8 mouse cellular contexts compared by ENCODE assay signal in the genomic region with DNA sequence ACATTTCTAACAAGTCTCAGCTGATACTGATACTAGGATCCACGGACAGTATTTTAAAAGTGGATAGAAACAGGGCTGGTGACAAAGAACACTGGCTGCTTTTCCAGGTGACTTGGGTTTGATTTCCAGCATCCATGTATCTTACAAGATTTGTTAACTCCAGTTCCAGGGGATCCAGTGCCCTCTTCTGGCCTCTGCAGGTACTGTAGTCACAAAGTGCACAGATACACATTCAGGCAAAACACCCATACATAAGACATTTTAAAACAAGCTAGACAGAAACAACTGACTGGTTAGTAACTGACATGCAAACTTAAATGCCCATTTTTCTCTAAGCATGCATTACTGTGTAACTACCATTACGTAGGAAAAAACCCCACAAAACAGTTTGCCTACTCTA. TPM values are rescaled to one million over a fixed set of nuclear protein-coding genes. Genes with fewer than 3 reads are reported as not detected.
A peak's percentile ranks its signal among the peaks of the same experiment; 100 is the strongest.
DNase-seq lines count a peak whose midpoint lies in the region; ATAC-seq and TF ChIP-seq lines count a peak whose summit lies in the region.

No protein-coding gene starts in this region.

- WGBS in kidney, embryonic 15.5 days = 92% methylated on average over 2 of the region's 2 CpGs
- WGBS in midbrain, embryonic 15.5 days = 95% methylated on average over 2 of the region's 2 CpGs

- H3K36me3 ChIP-seq in kidney, embryonic 15.5 days = peaks cover 24% of the 10 kb centered on the region
- H3K36me3 ChIP-seq in midbrain, embryonic 15.5 days (replicated peaks) = peaks cover 17% of the 10 kb centered on the region

- no peak overlapping the region for H3K27ac ChIP-seq in left cerebral cortex, adult 2 months
- H3K27ac ChIP-seq in kidney, embryonic 15.5 days = no peak overlapping the region; the same call in 1 of the 2 replicates
- H3K27ac ChIP-seq in midbrain, embryonic 15.5 days = no peak overlapping the region

- intact Hi-C loops in left cerebral cortex, adult 2 months (cut with DNase I) = no loop called here
- intact Hi-C loops in left cerebral cortex, postnatal 36 days (cut with DNase I) = no loop called here

- H3K4me3 ChIP-seq in left cerebral cortex, adult 2 months = no peak overlapping the region
- H3K4me3 ChIP-seq in kidney, embryonic 15.5 days (replicated peaks) = 0 out of 2 replicates have a peak overlapping the region, but pooled peaks have one; percentile 8
- H3K4me3 ChIP-seq in midbrain, embryonic 15.5 days = no peak overlapping the region

- no peak for ATAC-seq in kidney, embryonic 15.5 days (replicated peaks; ENCODE audit: low FRiP score)
- no peak for ATAC-seq in midbrain, embryonic 15.5 days (replicated peaks)

- peaks cover 8% of the 10 kb centered on the region for H3K27me3 ChIP-seq in kidney, embryonic 15.5 days
- peaks cover 12% of the 10 kb centered on the region for H3K27me3 ChIP-seq in midbrain, embryonic 15.5 days (replicated peaks)

- peaks cover 14% of the 10 kb centered on the region for H3K4me1 ChIP-seq in kidney, embryonic 15.5 days
- H3K4me1 ChIP-seq in midbrain, embryonic 15.5 days = peaks cover 19% of the 10 kb centered on the region

- peak; percentile 43 for TF ChIP-seq CTCF in left cerebral cortex, adult 2 months (IDR thresholded peaks at IDR 0.05)

- no peaks in the 10 kb centered on the region for H3K9me3 ChIP-seq in kidney, embryonic 15.5 days (replicated peaks)
- no peaks in the 10 kb centered on the region for H3K9me3 ChIP-seq in midbrain, embryonic 15.5 days

- no peak for DNase-seq in left cerebral cortex, adult 2 months (ENCODE audit: extremely low spot score in 1 of 2, low spot score in 2 of 2)
- DNase-seq in left cerebral cortex, postnatal 36 days (ENCODE audit: low spot score in 2 of 2) = no peak
- DNase-seq in MEL-GATA-1-ER (ENCODE audit: extremely low read depth, low read depth) = peak; percentile 65
- DNase-seq in c-Kit-positive CD71-positive TER-119-positive erythroid progenitor cells, embryonic 14.5 days (ENCODE audit: low spot score) = peak; percentile 53
- DNase-seq in urinary bladder, postnatal 36 days (ENCODE audit: low spot score in 2 of 2) = no peak
- no peak for DNase-seq in right cerebral cortex, postnatal 36 days (ENCODE audit: low spot score in 2 of 2)

- H3K9ac ChIP-seq in kidney, embryonic 15.5 days = no peak overlapping the region
- H3K9ac ChIP-seq in midbrain, embryonic 15.5 days = no peak overlapping the region

- H3K4me2 ChIP-seq in kidney, embryonic 15.5 days = peak overlapping the region; percentile 70; the same call in 1 of the 2 replicates
- H3K4me2 ChIP-seq in midbrain, embryonic 15.5 days = peak overlapping the region; percentile 89; the same call in 1 of the 2 replicates

RNA-seq across cellular contexts. Expression of a gene that starts 1.1 kb away (rescaled TPM):
- total RNA-seq in left cerebral cortex, adult 2 months (2021) = 100 to 1,000 TPM; 113 to 115 TPM
- 100 to 1,000 TPM in 1 of 2 experiments, 10 to 100 TPM in 1; 94.0 to 126 TPM for total RNA-seq in left cerebral cortex, postnatal 36 days (2021)
- 98.3 and 106 TPM in 2 replicates for polyA plus RNA-seq in kidney, embryonic 15.5 days (2015; fragmentation: Nextera tagmentation; extraction: Ambion mirVana)
- polyA plus RNA-seq in midbrain, embryonic 15.5 days (2015; fragmentation: Nextera tagmentation; extraction: Ambion mirVana) = 97.2 and 101 TPM in 2 replicates

RNA-seq across cellular contexts. Expression of a gene that starts 4.8 kb away (rescaled TPM):
- under 1 TPM; 0.21 to 0.23 TPM for total RNA-seq in left cerebral cortex, adult 2 months (2021)
- total RNA-seq in left cerebral cortex, postnatal 36 days (2021) = under 1 TPM; 0.27 to 0.34 TPM
- 2.2 and 3.3 TPM in 2 replicates for polyA plus RNA-seq in kidney, embryonic 15.5 days (2015; fragmentation: Nextera tagmentation; extraction: Ambion mirVana)
- 0.14 and 0.23 TPM in 2 replicates for polyA plus RNA-seq in midbrain, embryonic 15.5 days (2015; fragmentation: Nextera tagmentation; extraction: Ambion mirVana)

RNA-seq across cellular contexts. Expression of a gene that starts 16.6 kb away (rescaled TPM):
- not detected for total RNA-seq in left cerebral cortex, adult 2 months (2021)
- total RNA-seq in left cerebral cortex, postnatal 36 days (2021) = not detected
- 3.2 and 5.9 TPM in 2 replicates for polyA plus RNA-seq in kidney, embryonic 15.5 days (2015; fragmentation: Nextera tagmentation; extraction: Ambion mirVana)
- 0.17 and 0.50 TPM in 2 replicates for polyA plus RNA-seq in midbrain, embryonic 15.5 days (2015; fragmentation: Nextera tagmentation; extraction: Ambion mirVana)

RNA-seq across cellular contexts. Expression of a gene that starts 21.8 kb away (rescaled TPM):
- total RNA-seq in left cerebral cortex, adult 2 months (2021) = 10 to 100 TPM; 17.6 to 18.2 TPM
- total RNA-seq in left cerebral cortex, postnatal 36 days (2021) = 10 to 100 TPM; 16.7 to 18.7 TPM
- 28.5 and 29.2 TPM in 2 replicates for polyA plus RNA-seq in kidney, embryonic 15.5 days (2015; fragmentation: Nextera tagmentation; extraction: Ambion mirVana)
- polyA plus RNA-seq in midbrain, embryonic 15.5 days (2015; fragmentation: Nextera tagmentation; extraction: Ambion mirVana) = 30.0 and 30.7 TPM in 2 replicates

RNA-seq across cellular contexts. Expression of a gene that starts 29.8 kb away (rescaled TPM):
- total RNA-seq in left cerebral cortex, adult 2 months (2021) = 10 to 100 TPM; 47.3 to 48.1 TPM
- 10 to 100 TPM; 45.5 to 50.4 TPM for total RNA-seq in left cerebral cortex, postnatal 36 days (2021)
- polyA plus RNA-seq in kidney, embryonic 15.5 days (2015; fragmentation: Nextera tagmentation; extraction: Ambion mirVana) = 201 and 215 TPM in 2 replicates
- polyA plus RNA-seq in midbrain, embryonic 15.5 days (2015; fragmentation: Nextera tagmentation; extraction: Ambion mirVana) = 153 and 165 TPM in 2 replicates

Comparison
In these comparisons a context has a peak if more than half of its experiments do, and no peak if none do; other contexts are left out.
1. DNase-seq: peak in MEL-GATA-1-ER (single experiment) and c-Kit-positive CD71-positive TER-119-positive erythroid progenitor cells, embryonic 14.5 days (single experiment); none in left cerebral cortex, adult 2 months (0 of 2), left cerebral cortex, postnatal 36 days (0 of 2), urinary bladder, postnatal 36 days (0 of 2) and right cerebral cortex, postnatal 36 days (0 of 2).